Mouse (Mus musculus): Measurements from ENCODE around the gene Klhl41.

- TF ChIP-seq CTCF (IDR thresholded peaks at IDR 0.05; ENCODE audit: extremely low read depth, insufficient read length, insufficient replicate concordance, low read depth, low read length): no peak
- no peak for TF ChIP-seq POLR2A (IDR thresholded peaks at IDR 0.05; ENCODE audit: low read depth, low read length)
Observed at GRCm38 (mm10) chr2:69700446-69700845, 30.5 kb downstream of the Klhl41 start.
